Mouse (Mus musculus): ENCODE data around the gene Lrrk1. TPM values are rescaled to one million over a fixed set of nuclear protein-coding genes. Genes with fewer than 3 reads are reported as not detected.

The Lrrk1 gene
- total RNA-seq, 2 experiments from 2014 or later = 18.4 to 19.7 TPM

GRCm38 (mm10) chr7:66308581-66309239 is 79.4 kb downstream of the Lrrk1 start:
- no peak for ATAC-seq (replicated peaks; ENCODE audit: low FRiP score, low TSS enrichment, poor library complexity, severe bottlenecking)

GRCm38 (mm10) chr7:66307791-66308190 is 80.4 kb downstream of the Lrrk1 start:
- no peak for ATAC-seq (replicated peaks; ENCODE audit: low FRiP score, low TSS enrichment, poor library complexity, severe bottlenecking)

GRCm38 (mm10) chr7:66305714-66306198 is 82.4 kb downstream of the Lrrk1 start:
- no peak for ATAC-seq (replicated peaks; ENCODE audit: low FRiP score, low TSS enrichment, poor library complexity, severe bottlenecking)

GRCm38 (mm10) chr7:66304993-66305713 is 83.0 kb downstream of the Lrrk1 start:
- no peak for ATAC-seq (replicated peaks; ENCODE audit: low FRiP score, low TSS enrichment, poor library complexity, severe bottlenecking)

- peak; percentile 57 for ATAC-seq (replicated peaks; ENCODE audit: low FRiP score, low TSS enrichment, poor library complexity, severe bottlenecking)
These were observed 84.1 kb downstream of the Lrrk1 start for GRCm38 (mm10) chr7:66303922-66304660.

- no peak for ATAC-seq (replicated peaks; ENCODE audit: low FRiP score, low TSS enrichment, poor library complexity, severe bottlenecking)
These were observed 86.7 kb downstream of the Lrrk1 start for GRCm38 (mm10) chr7:66301486-66301885.

- peak; percentile 87 for ATAC-seq (replicated peaks; ENCODE audit: low FRiP score, low TSS enrichment, poor library complexity, severe bottlenecking)
These were observed 87.5 kb downstream of the Lrrk1 start for GRCm38 (mm10) chr7:66300680-66301079.

GRCm38 (mm10) chr7:66297656-66298021 is 90.5 kb downstream of the Lrrk1 start:
- ATAC-seq (replicated peaks; ENCODE audit: low FRiP score, low TSS enrichment, poor library complexity, severe bottlenecking) = no peak

- no peak for ATAC-seq (replicated peaks; ENCODE audit: low FRiP score, low TSS enrichment, poor library complexity, severe bottlenecking)
These were observed 91.1 kb downstream of the Lrrk1 start for GRCm38 (mm10) chr7:66296921-66297655.

- ATAC-seq (replicated peaks; ENCODE audit: low FRiP score, low TSS enrichment, poor library complexity, severe bottlenecking) = no peak
These were observed 95.4 kb downstream of the Lrrk1 start for GRCm38 (mm10) chr7:66292552-66293376.

- peak; percentile 89 for ATAC-seq (replicated peaks; ENCODE audit: low FRiP score, low TSS enrichment, poor library complexity, severe bottlenecking)
These were observed 96.1 kb downstream of the Lrrk1 start for GRCm38 (mm10) chr7:66292010-66292409.

GRCm38 (mm10) chr7:66282984-66283612 is 105.1 kb downstream of the Lrrk1 start:
- no peak for ATAC-seq (replicated peaks; ENCODE audit: low FRiP score, low TSS enrichment, poor library complexity, severe bottlenecking)

- no peak for ATAC-seq (replicated peaks; ENCODE audit: low FRiP score, low TSS enrichment, poor library complexity, severe bottlenecking)
These were observed 105.9 kb downstream of the Lrrk1 start for GRCm38 (mm10) chr7:66282265-66282664.

GRCm38 (mm10) chr7:66278001-66278400 is 110.1 kb downstream of the Lrrk1 start:
- no peak for ATAC-seq (replicated peaks; ENCODE audit: low FRiP score, low TSS enrichment, poor library complexity, severe bottlenecking)

- no peak for ATAC-seq (replicated peaks; ENCODE audit: low FRiP score, low TSS enrichment, poor library complexity, severe bottlenecking)
These were observed 114.7 kb downstream of the Lrrk1 start for GRCm38 (mm10) chr7:66273494-66273893.

- no peak for ATAC-seq (replicated peaks; ENCODE audit: low FRiP score, low TSS enrichment, poor library complexity, severe bottlenecking)
These were observed 116.9 kb downstream of the Lrrk1 start for GRCm38 (mm10) chr7:66271226-66271625.

- ATAC-seq (replicated peaks; ENCODE audit: low FRiP score, low TSS enrichment, poor library complexity, severe bottlenecking) = peak; percentile 87
These were observed 121.0 kb downstream of the Lrrk1 start for GRCm38 (mm10) chr7:66266942-66267850.
